Mouse (Mus musculus) small intestine, adult 2 months (tissue): ENCODE measurements at regions not wholly inside any gene's neighbourhood (a gene's known extent, or its start where the extent isn't known, plus 50 kb on each side); places are given as distances from the start of the nearest gene placed in this dataset.

Experiments
- CTCF ChIP-seq: fragments of 200-500 bp; IDR thresholded peaks from 2 replicates; pipeline ENCODE4 v1.5.1; 2012; ENCODE audit warnings: low read depth, mild to moderate bottlenecking, control low read depth, inconsistent platforms, low read length, moderate library complexity, mixed read lengths; ENCODE audit not compliant: insufficient replicate concordance, insufficient read length; ENCODE audit errors: extremely low read depth
- POLR2A ChIP-seq: fragments of 200-500 bp; IDR thresholded peaks from 2 replicates; pipeline ENCODE4 v1.6.1; 2012; ENCODE audit warnings: low read depth, mild to moderate bottlenecking, control low read depth, inconsistent platforms, low read length, moderate library complexity

DNA sequence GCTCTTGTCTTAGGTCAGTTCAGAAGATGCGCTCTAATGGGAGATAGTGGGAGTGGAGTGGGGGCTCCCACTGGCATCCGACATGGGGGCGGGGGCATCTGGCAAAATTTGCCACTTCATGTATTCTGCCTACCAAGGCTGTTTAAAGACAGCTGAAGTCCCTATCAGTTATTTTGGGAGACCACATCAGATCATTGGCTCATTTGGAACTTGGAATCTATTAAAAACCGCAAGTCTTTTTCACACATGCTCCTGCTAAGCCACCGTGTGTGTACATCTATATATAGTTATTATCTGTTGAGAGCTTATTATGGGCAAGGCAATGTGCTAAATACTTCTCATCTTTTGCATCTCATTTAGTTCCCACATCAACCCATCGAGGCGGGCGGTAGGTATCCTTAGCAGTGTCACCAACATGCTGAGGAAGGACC lies 95.0 kb upstream of the 1700024P04Rik start:
- TF ChIP-seq CTCF (no peak), POLR2A (no peak)
